Mouse (Mus musculus) urinary bladder, adult 2 months (tissue): Measurements from ENCODE around the gene Gm20388. TPM values are rescaled to one million over a fixed set of nuclear protein-coding genes. Genes with fewer than 3 reads are reported as not detected.
"Not testable (repeated sequence)": the region's sequence is repeated elsewhere in the genome, so short reads cannot be mapped to it uniquely, and the experiment has no call there.

Experiments used
- DNase-seq: peaks from one replicate; pipeline ENCODE4 v3.0.0; 2022; ENCODE audit warnings: low spot score
- polyA plus RNA-seq: library from polyadenylated mRNA; depleted of rRNA; stranded (reverse); fragments of >200 nt; gene quantifications from 2 replicates; pipeline ENCODE4 v1.2.3, GENCODE M21; 2012

The Gm20388 gene
- polyA plus RNA-seq, 1 experiment, result 50.2 TPM

DNA sequence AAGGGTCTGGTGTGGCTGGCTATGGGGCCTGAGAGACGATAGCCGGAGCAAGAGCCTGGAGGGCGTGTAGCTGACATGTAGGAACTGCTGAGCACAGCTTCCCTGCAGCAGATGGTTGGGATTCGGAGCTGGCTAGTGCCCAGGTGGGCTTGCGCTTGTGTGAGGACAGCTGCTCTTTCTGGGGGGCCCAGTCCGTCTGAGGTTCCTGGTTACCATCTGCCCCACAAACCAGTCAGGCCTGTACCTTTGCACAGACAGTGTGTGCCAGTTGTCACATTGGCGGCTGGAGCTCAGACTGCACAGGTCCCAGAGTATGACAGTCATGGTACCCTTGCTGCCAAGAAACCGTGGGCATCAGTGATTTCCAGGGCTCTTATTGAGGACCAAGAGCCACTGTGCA lies 2397.2 kb downstream of the Gm20388 start:
- DNase-seq, result no peak

GRCm38 (mm10) chr8:122309272-122309671 lies 2398.6 kb downstream of the Gm20388 start:
- DNase-seq, result no peak

- DNase-seq, result no peak
Measured at GRCm38 (mm10) chr8:122311115-122311514, 2400.5 kb downstream of the Gm20388 start.

DNA sequence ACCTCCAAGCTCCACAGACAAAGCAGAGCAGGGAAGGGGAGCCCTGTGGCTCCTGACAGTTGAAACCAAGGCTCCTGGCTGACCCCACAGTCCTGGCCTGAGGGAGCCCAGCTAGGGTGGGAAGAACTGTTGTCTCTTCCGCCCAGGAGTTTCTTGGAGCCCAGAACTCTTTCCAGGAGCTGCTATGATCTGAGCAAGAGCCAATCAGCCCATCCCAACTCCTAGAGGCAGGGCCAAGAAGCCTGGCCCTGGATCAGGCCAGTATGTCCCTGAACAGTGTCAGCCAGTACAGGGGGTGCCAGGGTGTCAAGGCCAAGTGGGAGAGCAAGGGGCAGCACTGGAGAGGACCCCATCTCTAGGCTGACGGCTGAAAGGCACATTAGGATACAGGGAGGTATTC lies 2401.9 kb downstream of the Gm20388 start:
- no peak for DNase-seq

- DNase-seq, result no peak
Measured at GRCm38 (mm10) chr8:122313310-122313709, 2402.7 kb downstream of the Gm20388 start.

DNA sequence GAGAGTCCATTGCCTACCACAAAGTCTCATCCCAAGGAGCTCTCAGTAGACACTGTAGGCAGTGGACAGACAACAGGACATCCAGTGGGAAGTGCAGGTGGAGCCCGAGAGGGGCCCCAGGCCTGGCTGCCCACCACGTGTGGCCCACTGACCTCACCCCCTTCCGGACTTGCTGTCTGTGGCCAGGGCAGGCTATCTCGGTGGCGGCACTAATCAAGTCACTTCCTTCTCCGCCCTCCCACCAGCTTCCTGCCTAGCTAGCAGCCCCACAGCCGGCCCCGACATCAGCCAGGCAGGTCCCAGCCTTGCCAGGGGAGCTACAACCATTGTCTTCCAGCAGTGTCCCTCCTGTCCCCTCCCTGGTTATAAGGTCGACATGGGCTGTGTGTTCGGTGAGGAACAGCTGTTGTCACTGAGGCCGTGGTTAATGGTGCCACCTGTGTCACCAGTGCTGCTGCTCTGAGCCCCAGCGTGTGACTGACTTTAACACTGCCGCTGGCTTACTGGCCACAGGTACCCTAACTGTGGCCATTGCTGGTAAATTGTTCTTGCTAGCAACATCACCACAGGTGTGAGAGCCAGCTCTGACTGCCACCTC lies 2404.4 kb downstream of the Gm20388 start:
- DNase-seq, result no peak

DNA sequence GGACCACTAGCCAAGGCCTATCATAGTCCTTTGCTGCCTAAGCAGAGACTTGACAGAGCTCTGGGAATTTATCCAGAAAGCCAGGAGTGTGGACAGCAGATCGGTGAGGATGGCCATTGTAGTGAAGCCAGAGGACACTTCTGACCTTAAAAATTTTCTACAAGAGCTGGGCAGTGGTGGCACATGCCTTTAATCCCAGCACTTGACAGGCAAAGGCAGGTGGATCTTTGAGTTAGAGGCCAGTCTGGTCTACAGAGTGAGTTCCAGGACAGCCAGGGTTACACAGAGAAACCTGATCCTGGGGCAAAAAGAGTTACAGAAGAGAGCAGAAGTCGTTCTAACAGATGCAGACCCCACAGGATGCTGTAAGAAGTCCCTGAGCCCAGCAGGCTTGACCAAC lies 2405.8 kb downstream of the Gm20388 start:
- no peak for DNase-seq

DNA sequence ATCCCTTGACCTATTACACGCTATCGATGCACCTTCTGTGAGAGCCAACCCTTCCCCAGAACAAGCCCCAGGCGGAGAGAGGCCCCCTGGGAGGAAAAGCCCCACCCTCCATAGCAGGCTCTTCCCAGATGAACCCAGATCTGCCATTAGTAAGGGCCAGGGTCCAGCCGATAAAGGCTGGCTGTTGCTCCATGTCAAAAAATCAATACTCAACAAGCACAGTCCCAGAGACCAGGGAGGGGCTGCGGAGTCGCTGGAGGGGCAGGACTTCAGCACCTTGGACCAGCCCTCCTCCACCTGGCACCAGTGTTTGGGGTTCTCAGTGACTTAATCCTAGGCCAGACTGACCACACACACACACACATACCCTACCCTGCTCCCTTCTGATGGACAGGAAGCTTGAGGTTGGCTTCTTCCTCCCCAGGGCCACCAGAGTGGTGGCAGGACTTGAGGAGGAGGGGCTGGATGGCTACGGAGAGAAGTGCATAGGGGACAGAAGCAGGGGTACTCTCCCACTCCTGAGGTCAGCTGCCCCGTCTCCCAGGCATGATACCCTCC lies 2407.4 kb downstream of the Gm20388 start:
- no peak for DNase-seq

DNA sequence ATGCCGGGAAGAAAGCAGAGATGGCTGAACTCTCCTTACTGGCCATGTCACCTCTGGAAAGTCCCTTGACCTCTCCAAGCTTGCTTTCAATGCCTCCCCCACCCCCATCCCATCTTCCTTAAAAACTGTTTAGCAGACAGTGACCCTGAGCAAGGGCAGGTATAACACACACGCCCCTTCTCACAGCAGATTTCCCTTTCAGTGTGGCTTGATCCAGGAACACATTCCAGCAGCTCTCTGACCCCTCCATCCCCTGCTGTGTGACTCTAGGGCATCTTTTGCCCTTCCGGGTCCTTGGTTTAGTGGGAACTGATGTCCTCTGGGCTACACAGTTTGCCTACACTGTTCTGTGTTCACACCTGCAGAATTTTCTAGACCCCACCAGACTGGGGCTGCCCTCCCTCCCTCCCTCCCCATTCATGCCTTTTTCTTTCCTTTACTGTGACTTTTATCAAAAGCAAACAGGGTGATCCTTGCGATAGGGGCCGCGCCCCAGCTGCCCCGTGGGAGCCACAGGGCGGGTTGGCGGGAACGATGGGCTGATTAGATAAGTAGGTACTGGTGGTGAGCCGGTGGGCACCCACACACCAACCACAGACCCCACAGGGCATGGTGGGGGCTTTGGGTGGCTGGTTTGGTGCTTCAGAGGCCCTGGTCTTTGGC lies 2408.5 kb downstream of the Gm20388 start:
- DNase-seq, result no peak

DNA sequence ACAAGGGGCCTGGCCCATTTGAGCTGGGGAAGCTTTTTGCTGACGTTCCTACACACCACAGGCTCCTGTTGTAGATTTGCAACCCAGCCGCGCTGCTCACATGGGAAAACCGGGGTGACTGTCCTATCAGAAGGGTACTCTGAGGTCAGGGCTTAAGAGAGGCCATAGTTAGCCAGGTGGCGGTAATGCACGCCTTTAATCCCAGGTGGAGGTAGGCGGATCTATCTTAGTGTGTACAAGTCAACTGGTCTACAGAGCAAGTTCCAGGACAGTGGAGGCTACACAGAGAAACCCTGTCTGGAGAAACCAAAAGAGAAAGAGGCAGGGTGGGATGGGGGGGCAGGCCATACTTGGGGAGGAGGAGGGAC lies 2409.1 kb downstream of the Gm20388 start:
- DNase-seq, result no peak

DNA sequence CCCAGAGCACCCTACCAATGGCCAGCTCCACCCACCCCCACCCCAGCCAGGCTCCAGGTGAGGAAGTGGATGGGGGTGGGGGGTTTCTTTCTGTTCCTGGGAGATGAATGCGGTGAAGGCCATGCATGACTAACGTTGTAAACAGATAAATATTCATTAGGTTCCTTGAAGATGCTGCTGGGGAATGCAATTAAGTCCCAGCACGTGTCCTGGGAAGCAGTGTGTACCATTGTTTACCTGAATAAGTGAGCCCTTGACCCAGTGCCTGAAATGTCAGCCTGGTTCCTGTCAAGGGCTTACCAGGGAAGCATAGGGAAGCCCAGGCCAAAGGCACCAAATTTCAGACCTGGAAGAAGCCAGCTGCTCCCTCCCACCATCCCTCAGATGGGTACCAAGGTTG lies 2409.9 kb downstream of the Gm20388 start:
- no peak for DNase-seq

DNA sequence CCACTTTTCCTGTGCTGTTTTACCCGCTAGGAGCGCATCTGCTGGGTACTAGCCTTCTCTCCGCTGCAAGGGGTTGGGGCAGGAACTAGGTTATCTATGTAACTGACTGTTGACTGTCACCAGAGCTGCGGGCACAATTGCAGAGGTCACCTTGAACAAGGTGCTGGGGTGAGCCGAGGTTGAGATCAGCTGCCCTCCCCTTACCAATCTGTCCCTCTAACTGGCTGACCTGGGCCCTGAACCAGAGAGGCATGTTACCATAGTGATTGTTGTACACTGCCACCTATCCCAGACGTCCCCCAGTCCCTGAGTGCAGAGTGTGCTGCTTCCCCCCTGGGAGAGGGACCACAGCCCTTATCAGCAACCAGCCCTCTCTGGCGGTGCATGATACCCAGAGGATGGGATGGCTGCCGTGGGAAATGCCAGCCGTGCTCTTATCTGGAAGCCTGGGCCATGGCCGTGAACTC lies 2410.8 kb downstream of the Gm20388 start:
- no peak for DNase-seq

- no peak for DNase-seq
Measured at GRCm38 (mm10) chr8:122322126-122322525, 2411.5 kb downstream of the Gm20388 start.

DNA sequence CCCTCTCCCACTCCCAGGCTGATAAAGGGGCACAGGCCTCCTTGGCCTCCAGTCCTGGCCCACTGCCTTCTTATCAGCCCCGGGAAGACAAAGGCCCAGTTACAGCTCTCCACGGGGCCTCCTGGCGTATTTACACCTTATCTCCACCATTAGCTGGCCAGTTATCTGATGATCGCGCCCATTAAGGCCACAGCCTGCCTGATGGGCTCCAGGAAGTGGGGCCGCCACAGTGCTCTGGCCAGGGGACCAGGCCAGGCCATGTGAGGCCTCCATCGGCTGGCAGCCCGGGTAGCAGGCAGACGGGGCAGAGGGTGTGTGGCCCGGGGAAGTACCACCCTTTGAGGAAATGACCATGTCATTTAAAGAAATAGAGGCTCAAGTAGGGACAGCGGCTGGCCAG lies 2412.2 kb downstream of the Gm20388 start:
- DNase-seq, result no peak

DNA sequence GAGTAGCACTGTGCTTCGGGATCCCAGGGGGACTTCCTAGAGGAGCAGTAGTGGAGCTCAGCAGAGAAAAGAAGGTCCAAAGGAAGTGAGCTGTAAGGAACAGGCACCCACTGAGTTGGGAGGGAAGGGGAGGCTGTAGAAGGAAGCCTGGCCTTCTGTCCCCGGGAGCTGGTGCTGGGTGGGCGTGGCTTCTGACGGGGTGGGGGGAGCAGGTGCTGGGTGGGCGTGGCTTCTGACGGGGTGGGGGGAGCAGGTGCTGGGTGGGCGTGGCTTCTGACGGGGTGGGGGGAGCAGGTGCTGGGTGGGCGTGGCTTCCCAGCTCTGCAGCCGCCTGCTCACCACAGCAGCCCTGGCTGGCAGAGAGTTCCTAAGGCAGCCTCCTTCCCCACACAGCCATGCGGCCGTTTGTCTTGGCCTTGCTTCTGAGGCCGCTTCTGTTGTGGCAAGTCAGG lies 2413.3 kb downstream of the Gm20388 start:
- not testable (repeated sequence) for DNase-seq

GRCm38 (mm10) chr8:122325196-122325595 lies 2414.6 kb downstream of the Gm20388 start:
- no peak for DNase-seq

GRCm38 (mm10) chr8:122326114-122326542 lies 2415.5 kb downstream of the Gm20388 start:
- DNase-seq, result no peak

- no peak for DNase-seq
Measured at GRCm38 (mm10) chr8:122329072-122329471, 2418.4 kb downstream of the Gm20388 start.

DNA sequence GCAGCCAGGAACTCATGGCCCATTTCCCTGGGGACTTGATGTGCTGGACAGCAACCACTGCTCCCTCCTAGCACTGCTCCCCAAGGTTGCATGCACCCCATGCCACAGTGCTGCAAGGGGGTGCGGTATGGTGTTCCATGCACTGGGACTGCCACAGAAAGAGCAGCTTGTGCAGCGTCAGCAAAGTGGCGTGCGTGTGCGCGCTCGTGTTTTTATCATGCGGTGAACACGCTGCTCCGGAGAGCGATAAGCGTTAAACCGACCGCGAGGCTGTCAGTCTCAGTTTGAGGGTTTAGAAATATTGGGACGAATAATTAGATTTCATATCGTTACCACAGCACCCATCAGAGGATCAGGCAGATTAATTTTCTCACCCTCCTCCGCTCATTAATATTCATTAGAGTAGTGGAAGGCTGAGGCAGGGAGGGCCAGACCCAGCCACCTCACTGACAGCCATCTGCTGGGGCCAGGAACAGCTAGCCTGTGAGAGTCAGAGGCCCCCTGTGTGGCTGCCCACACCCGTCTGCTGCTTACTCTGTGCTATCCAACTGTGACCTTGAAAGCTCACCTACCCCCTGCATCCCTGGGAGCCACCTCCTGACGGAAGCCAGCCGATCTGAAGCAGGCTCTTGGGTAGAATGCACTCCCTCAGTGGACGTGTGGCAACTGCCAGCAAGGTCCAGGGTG lies 2419.1 kb downstream of the Gm20388 start:
- DNase-seq, result no peak

DNA sequence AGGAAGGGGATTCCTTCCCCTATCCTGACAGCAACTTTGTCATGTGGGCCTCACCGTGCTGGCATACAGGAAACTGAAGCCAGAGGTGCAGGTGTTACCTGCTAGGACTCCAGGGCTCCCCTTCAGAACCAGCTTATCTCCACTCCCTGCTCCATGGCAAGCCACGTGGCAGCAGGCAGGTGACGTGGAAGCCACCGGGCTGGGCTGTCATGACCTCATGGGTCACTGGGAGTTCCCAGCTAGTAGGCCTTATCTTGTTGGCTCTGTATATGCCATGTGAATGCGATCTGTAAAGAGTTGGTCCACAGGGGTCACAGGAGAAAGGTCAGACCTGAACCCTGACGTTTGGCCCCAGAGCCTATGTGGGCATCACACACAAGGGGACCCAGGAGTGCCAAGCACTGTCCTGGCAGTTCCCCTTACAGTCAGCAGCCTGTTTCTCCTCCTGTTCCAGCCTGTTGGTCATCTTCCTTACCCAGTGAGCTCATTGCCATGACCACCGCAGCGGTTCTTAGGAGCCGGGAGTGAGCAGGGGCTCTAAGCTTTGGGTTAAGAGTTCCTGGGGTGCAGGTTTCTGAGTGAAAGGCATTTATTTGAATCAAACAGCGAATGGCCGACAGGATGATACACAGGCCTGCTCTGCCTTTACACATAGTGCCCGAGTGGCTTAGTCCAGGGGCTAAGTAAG lies 2419.9 kb downstream of the Gm20388 start:
- no peak for DNase-seq

DNA sequence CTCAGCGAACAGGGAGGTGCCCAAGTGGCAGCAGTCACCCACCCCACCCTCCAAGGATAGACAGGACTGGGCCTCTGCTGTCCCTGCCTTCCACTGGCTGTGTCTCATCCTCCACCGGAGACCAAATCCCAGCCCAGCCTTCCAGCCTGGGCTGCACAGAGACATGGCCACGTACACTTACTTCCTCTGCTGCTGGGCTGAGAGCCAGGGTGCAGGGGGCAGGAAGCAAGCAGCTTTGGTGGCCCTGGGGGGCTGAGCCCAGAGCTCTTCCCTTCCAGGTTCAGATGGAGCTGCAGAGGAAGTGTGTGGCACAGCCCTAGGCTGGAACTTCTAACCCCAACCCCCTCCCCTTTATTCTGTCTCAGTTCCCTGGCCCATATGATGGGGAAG lies 2420.5 kb downstream of the Gm20388 start:
- DNase-seq, result no peak
